Mouse (Mus musculus) heart, postnatal 0 days (tissue): Measurements from ENCODE around the gene Ndufs8.

ENCODE experiments used
- CTCF ChIP-seq: IDR thresholded peaks from 2 replicates; pipeline ENCODE4 v1.5.1; 2016; ENCODE audit warnings: antibody characterized with exemption, control low read depth, low read depth
- EP300 ChIP-seq: IDR thresholded peaks from 2 replicates; pipeline ENCODE4 v1.6.1; 2016; ENCODE audit warnings: antibody characterized with exemption, low read depth

DNA sequence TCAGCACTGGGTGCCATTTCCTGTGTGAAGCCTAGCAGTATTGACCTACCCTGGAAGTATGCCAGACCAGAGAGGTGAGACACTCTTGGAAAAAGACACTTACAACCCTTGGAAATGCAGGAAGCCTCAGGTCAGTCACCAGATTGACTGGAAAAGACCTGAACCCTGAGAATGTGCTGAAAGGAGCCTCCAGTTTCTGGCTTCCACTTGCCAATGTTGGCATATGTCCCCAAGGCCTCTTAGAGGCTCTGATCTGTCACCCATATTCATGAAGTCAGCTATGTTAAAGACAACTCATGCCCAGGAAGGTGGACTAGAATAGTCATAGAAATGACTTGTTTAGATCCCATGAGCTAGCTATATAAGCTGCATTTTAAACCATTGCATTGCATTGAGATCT lies 41.1 kb downstream of the Ndufs8 start:
- TF ChIP-seq EP300, result no peak
- no peak for TF ChIP-seq CTCF
